Mouse (Mus musculus) limb, embryonic 13.5 days (tissue): ENCODE measurements around the gene Vsig10. TPM values are rescaled to one million over a fixed set of nuclear protein-coding genes. Genes with fewer than 3 reads are reported as not detected.
"Not testable (repeated sequence)": the region's sequence is repeated elsewhere in the genome, so short reads cannot be mapped to it uniquely, and the experiment has no call there.

Source experiments
- ATAC-seq: fragments of 200-750 bp; cut with Nextera tagmentation; 2 replicates; pipeline ENCODE4 v1.8.0; 2017; ENCODE audit warnings: low read depth, moderate number of reproducible peaks, moderate TSS enrichment; ENCODE audit not compliant: low FRiP score
- H3K27ac ChIP-seq: fragments of 300-500 bp; sonication (generic); 2 replicates; pipeline ENCODE4 v1.5.1; 2015; ENCODE audit warnings: inconsistent platforms, mild to moderate bottlenecking, moderate library complexity
- H3K27me3 ChIP-seq: fragments of 300-500 bp; sonication (generic); 2 replicates; pipeline ENCODE4 v1.6.1; 2015; ENCODE audit warnings: mild to moderate bottlenecking, inconsistent platforms
- H3K36me3 ChIP-seq: fragments of 300-500 bp; sonication (generic); 2 replicates; pipeline ENCODE4 v1.6.1; 2015; ENCODE audit warnings: inconsistent platforms, mild to moderate bottlenecking, moderate library complexity
- H3K4me1 ChIP-seq: fragments of 300-500 bp; sonication (generic); 2 replicates; pipeline ENCODE4 v1.6.1; 2015; ENCODE audit warnings: inconsistent platforms
- H3K4me2 ChIP-seq: fragments of 300-500 bp; sonication (generic); replicated peaks from 2 replicates; pipeline ENCODE4 v1.6.1; 2015; ENCODE audit warnings: inconsistent platforms, mild to moderate bottlenecking, moderate library complexity
- H3K4me3 ChIP-seq: fragments of 300-500 bp; sonication (generic); 2 replicates; pipeline ENCODE4 v1.5.1; 2015; ENCODE audit warnings: moderate library complexity, mild to moderate bottlenecking, inconsistent platforms
- H3K9ac ChIP-seq: fragments of 300-500 bp; sonication (generic); 2 replicates; pipeline ENCODE4 v1.6.1; 2015; ENCODE audit warnings: mild to moderate bottlenecking, inconsistent platforms
- H3K9me3 ChIP-seq: fragments of 300-500 bp; sonication (generic); 2 replicates; pipeline ENCODE4 v1.6.1; 2016; ENCODE audit warnings: inconsistent platforms
- WGBS: fragments of 180-500 bp; shearing (Covaris S2); methylation state at CpG from one replicate; pipeline ENCODE4 v1.1.7; 2015; 5-methylcytosine and 5-hydroxymethylcytosine counted together
- polyA plus RNA-seq: library from polyadenylated mRNA; unstranded; fragments of >200 nt; fragmentation: Nextera tagmentation; extraction: Ambion mirVana; gene quantifications from 2 replicates; pipeline ENCODE4 v1.2.1, GENCODE M21; 2015

The Vsig10 gene
- polyA plus RNA-seq, 1 experiment from 2014 or later: 7.6 TPM

DNA sequence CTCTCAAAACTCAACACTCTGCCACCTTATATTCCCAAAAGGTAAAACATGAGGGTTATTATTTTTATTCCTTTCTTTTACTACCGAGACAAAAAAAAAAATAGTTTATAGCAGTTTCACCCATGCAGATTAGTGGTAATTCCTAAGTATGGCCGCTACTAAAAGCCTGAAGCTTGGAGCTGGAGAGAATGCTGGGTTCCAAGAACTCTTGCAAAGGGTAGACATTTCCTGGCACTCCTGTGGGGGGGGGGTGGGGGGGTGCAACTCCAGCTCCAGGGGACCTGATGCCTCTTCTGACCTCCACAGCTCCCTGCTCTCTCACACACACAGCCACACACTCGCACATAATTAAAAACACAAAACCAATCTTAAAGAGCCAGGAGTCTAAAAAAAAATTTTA, 32.6 kb upstream of the Vsig10 start:
- Histone ChIP-seq H3K4me2 (peak overlapping the region; percentile 77), H3K9ac (peak overlapping the region; percentile 87), H3K9me3 (peaks cover 3% of the 10 kb centered on the region; the same call in 1 of the 2 replicates), H3K36me3 (peaks cover 40% of the 10 kb centered on the region), H3K27ac (no peak overlapping the region), H3K4me1 (peaks cover 31% of the 10 kb centered on the region), H3K27me3 (no peaks in the 10 kb centered on the region), H3K4me3 (peak overlapping the region; percentile 86)
- no peak for ATAC-seq
- 23% methylated on average over 3 of the region's 3 CpGs for WGBS

GRCm38 (mm10) chr5:117286831-117287822, 31.8 kb upstream of the Vsig10 start, which contains the start of gene Pebp1:
Pebp1 (minus strand) TSS chr5:117287625.
- Histone ChIP-seq H3K27ac (peak within 1 kb of the TSS; percentile 78), H3K4me1 (peaks cover 31% of the 10 kb centered on the region), H3K36me3 (peaks cover 32% of the 10 kb centered on the region), H3K27me3 (no peaks in the 10 kb centered on the region), H3K4me2 (peak within 1 kb of the TSS; percentile 77), H3K4me3 (peak within 1 kb of the TSS; percentile 86), H3K9ac (peak within 1 kb of the TSS; percentile 87), H3K9me3 (peaks cover 3% of the 10 kb centered on the region; the same call in 1 of the 2 replicates)
- WGBS: under 1% methylated on average over 75 of the region's 77 CpGs
- ATAC-seq: peak; percentile 97

DNA sequence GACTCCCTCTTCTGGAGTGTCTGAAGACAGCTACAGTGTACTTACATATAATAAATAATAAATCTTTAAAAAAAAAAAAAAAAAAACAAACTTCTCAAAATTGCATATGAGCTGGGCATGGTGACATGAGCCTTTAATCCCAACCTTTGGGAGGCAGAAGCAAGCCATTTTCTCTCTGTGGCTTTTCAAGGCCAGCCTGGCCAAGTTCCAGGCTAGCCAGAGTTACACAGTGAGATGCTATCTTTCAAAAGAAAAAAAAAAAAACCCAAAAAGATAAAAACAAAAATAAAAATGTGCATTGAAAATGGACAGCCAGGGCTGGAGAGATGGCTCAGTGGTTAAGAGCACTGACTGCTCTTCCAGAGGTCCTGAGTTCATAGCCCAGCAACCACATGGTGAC, 29.2 kb upstream of the Vsig10 start:
- Histone ChIP-seq H3K27me3 (no peaks in the 10 kb centered on the region), H3K9ac (no peak overlapping the region), H3K4me3 (no peak overlapping the region), H3K4me2 (no peak overlapping the region), H3K36me3 (peaks cover 12% of the 10 kb centered on the region), H3K9me3 (peaks cover 3% of the 10 kb centered on the region; the same call in 1 of the 2 replicates), H3K4me1 (peaks cover 27% of the 10 kb centered on the region), H3K27ac (no peak overlapping the region)
- no peak for ATAC-seq

DNA sequence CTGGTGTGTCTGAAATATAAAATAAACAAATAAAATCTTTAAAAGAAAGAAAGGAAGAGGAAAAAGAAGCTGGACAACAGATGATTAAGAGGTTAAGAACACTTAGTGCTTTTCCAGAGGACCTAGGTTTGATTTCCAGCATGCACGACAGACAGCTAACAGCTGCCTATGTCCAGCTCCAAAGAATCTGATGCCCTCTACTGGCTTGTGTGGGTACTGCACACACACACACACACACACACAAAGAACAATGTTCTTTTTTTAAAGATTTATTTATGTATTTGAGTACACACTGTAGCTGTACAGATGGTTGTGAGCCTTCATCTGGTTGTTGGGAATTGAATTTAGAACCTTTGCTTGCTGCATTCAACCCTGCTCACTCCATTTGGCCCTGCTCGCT, 28.8 kb upstream of the Vsig10 start:
- no peak overlapping the region for H3K27ac ChIP-seq
- peaks cover 3% of the 10 kb centered on the region; the same call in 1 of the 2 replicates for H3K9me3 ChIP-seq
- H3K9ac ChIP-seq: no peak overlapping the region
- no peak for ATAC-seq
- H3K27me3 ChIP-seq: no peaks in the 10 kb centered on the region
- H3K4me3 ChIP-seq: no peak overlapping the region
- WGBS: 89% methylated on average over 2 of the region's 2 CpGs
- peaks cover 22% of the 10 kb centered on the region for H3K4me1 ChIP-seq
- H3K4me2 ChIP-seq: no peak overlapping the region
- peaks cover 7% of the 10 kb centered on the region for H3K36me3 ChIP-seq

GRCm38 (mm10) chr5:117291312-117291711, 27.6 kb upstream of the Vsig10 start:
- no peak overlapping the region for H3K4me2 ChIP-seq
- peaks cover 10% of the 10 kb centered on the region for H3K4me1 ChIP-seq
- no peaks in the 10 kb centered on the region for H3K27me3 ChIP-seq
- H3K36me3 ChIP-seq: no peaks in the 10 kb centered on the region
- H3K4me3 ChIP-seq: no peak overlapping the region
- H3K9me3 ChIP-seq: peaks cover 3% of the 10 kb centered on the region; the same call in 1 of the 2 replicates
- H3K9ac ChIP-seq: no peak overlapping the region
- 84% methylated on average over 3 of the region's 3 CpGs for WGBS
- H3K27ac ChIP-seq: no peak overlapping the region
- ATAC-seq: no peak

- Histone ChIP-seq H3K27me3 (no peaks in the 10 kb centered on the region), H3K4me2 (no peak overlapping the region), H3K9ac (no peak overlapping the region), H3K4me3 (no peak overlapping the region), H3K4me1 (peaks cover 6% of the 10 kb centered on the region), H3K27ac (no peak overlapping the region), H3K9me3 (peaks cover 3% of the 10 kb centered on the region; the same call in 1 of the 2 replicates), H3K36me3 (no peaks in the 10 kb centered on the region)
- WGBS: 72% methylated on average over 6 of the region's 6 CpGs
- no peak for ATAC-seq
Measured at GRCm38 (mm10) chr5:117292547-117292946, 26.3 kb upstream of the Vsig10 start.

DNA sequence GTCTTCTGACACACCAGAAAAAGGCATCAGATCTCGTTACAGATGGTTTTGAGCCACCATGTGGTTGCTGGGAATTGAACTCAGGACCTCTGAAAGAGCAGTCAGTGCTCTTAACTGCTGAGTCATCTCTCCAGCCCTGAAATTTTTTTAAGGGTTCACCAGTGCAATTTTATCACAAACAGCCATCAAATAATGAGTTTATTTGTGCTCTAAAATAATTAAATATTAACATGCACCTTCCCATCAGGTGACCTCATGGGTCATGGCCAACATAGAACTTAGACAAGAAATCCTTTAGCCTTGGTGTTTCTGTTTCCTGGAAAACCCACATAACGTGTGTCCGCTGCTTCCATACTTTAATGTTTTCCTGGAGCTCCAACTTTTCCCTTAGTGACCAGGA, 25.1 kb upstream of the Vsig10 start:
- H3K27me3 ChIP-seq, H3K27ac ChIP-seq, ATAC-seq, H3K36me3 ChIP-seq, H3K4me2 ChIP-seq, H3K9me3 ChIP-seq, H3K4me1 ChIP-seq, H3K9ac ChIP-seq, H3K4me3 ChIP-seq: not testable (repeated sequence)
- WGBS: 83% methylated on average over 3 of the region's 3 CpGs

DNA sequence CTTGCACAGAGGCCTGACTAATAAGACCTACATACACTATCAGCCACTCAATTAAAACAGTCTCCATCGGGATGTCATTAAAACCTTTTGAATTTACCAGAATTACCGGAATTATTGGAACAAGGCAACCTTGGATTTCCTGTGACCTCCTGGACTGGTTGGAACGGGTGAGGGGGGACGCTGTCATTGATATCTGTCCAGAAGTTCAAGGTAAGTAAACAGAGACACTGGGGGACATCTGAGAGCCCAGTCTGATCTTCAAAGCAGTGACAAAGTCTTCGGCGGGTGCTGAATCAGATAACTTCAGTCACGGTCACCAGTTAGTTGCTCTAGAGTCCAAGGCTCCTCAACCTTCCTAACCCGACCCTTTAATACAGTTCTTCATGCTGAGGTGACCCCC, 23.9 kb upstream of the Vsig10 start:
- Histone ChIP-seq H3K9me3 (peaks cover 3% of the 10 kb centered on the region; the same call in 1 of the 2 replicates), H3K9ac (no peak overlapping the region), H3K27ac (no peak overlapping the region), H3K4me2 (no peak overlapping the region), H3K27me3 (no peaks in the 10 kb centered on the region), H3K4me3 (no peak overlapping the region), H3K36me3 (no peaks in the 10 kb centered on the region), H3K4me1 (no peaks in the 10 kb centered on the region)
- no peak for ATAC-seq
- 89% methylated on average over 8 of the region's 8 CpGs for WGBS

- Histone ChIP-seq H3K4me2 (no peak overlapping the region), H3K4me1 (no peaks in the 10 kb centered on the region), H3K9ac (no peak overlapping the region), H3K27me3 (no peaks in the 10 kb centered on the region), H3K9me3 (no peaks in the 10 kb centered on the region), H3K27ac (no peak overlapping the region), H3K4me3 (no peak overlapping the region), H3K36me3 (no peaks in the 10 kb centered on the region)
- 56% methylated on average over 3 of the region's 3 CpGs for WGBS
- ATAC-seq: no peak
Measured at GRCm38 (mm10) chr5:117302899-117303298, 16.0 kb upstream of the Vsig10 start.

GRCm38 (mm10) chr5:117303691-117304579, 14.9 kb upstream of the Vsig10 start:
- no peak for ATAC-seq
- H3K4me3 ChIP-seq: no peak overlapping the region
- no peaks in the 10 kb centered on the region for H3K9me3 ChIP-seq
- H3K4me2 ChIP-seq: no peak overlapping the region
- H3K27ac ChIP-seq: no peak overlapping the region
- no peaks in the 10 kb centered on the region for H3K27me3 ChIP-seq
- no peaks in the 10 kb centered on the region for H3K36me3 ChIP-seq
- no peaks in the 10 kb centered on the region for H3K4me1 ChIP-seq
- WGBS: 69% methylated on average over 18 of the region's 18 CpGs
- no peak overlapping the region for H3K9ac ChIP-seq

DNA sequence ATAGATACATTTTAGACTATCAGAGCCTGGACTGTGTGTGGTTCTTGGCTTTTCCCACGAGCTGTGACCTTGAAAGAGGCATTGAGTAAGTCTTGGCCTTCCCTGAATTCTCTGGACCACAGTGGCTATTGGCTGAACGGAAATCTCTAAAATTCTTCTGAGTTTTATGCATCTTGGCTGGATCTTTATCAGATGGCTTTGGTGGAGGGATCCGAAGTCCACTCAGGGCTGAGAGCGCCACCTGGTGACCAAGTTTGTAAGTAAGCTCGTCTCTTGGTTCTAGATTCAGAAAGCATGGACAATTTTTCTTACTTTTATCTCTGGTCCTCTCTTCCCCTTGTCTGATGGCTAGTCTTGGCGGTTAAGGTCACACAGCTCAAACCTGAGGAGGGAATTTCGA, 13.9 kb upstream of the Vsig10 start:
- no peaks in the 10 kb centered on the region for H3K27me3 ChIP-seq
- no peak overlapping the region for H3K4me3 ChIP-seq
- no peak overlapping the region for H3K4me2 ChIP-seq
- H3K4me1 ChIP-seq: peaks cover 3% of the 10 kb centered on the region; the same call in 1 of the 2 replicates
- no peaks in the 10 kb centered on the region for H3K9me3 ChIP-seq
- no peak overlapping the region for H3K27ac ChIP-seq
- H3K9ac ChIP-seq: no peak overlapping the region
- ATAC-seq: no peak
- H3K36me3 ChIP-seq: no peaks in the 10 kb centered on the region
- whole genome bisulfite sequencing: 67% methylated on average over 7 of the region's 7 CpGs

- no peaks in the 10 kb centered on the region for H3K27me3 ChIP-seq
- 87% methylated on average over 5 of the region's 5 CpGs for WGBS
- H3K4me1 ChIP-seq: peaks cover 8% of the 10 kb centered on the region; the same call in 1 of the 2 replicates
- no peak for ATAC-seq
- H3K27ac ChIP-seq: no peak overlapping the region
- no peak overlapping the region for H3K4me3 ChIP-seq
- no peaks in the 10 kb centered on the region for H3K9me3 ChIP-seq
- no peaks in the 10 kb centered on the region for H3K36me3 ChIP-seq
- H3K4me2 ChIP-seq: no peak overlapping the region
- H3K9ac ChIP-seq: no peak overlapping the region
Measured at GRCm38 (mm10) chr5:117305754-117306153, 13.1 kb upstream of the Vsig10 start.
